10 mouse cellular contexts compared by ENCODE assay signal in genomic region chr17:87367640-87368039, GRCm38 (mm10). TPM values are rescaled to one million over a fixed set of nuclear protein-coding genes. Genes with fewer than 3 reads are reported as not detected.
A peak's percentile ranks its signal among the peaks of the same experiment; 100 is the strongest.
DNase-seq lines count a peak whose midpoint lies in the region; ATAC-seq and TF ChIP-seq lines count a peak whose summit lies in the region.
"Had no signal": no experiment of that assay in that cellular context is flagged by ENCODE, and none has a peak within 500 bp of the region (broad histone marks: within the 10 kb centered on the region; RNA-seq: fewer than 3 reads in every experiment).

No protein-coding gene starts in this region.

- ATAC-seq in liver, embryonic 11.5 days (replicated peaks; ENCODE audit: low FRiP score): no peak
- ATAC-seq in liver, postnatal 0 days: no peak
- peak; percentile 28 for ATAC-seq in midbrain, postnatal 0 days (ENCODE audit: low FRiP score)

- H3K36me3 ChIP-seq in liver, embryonic 11.5 days (ENCODE audit: control insufficient read depth, insufficient read depth, low read length): no peaks in the 10 kb centered on the region
- peaks cover 12% of the 10 kb centered on the region for H3K36me3 ChIP-seq in liver, postnatal 0 days (replicated peaks; ENCODE audit: insufficient read depth, low read length)
- H3K36me3 ChIP-seq in midbrain, postnatal 0 days (ENCODE audit: insufficient read depth, low read length): no peaks in the 10 kb centered on the region

- no peak overlapping the region for H3K9ac ChIP-seq in liver, embryonic 11.5 days (ENCODE audit: low read depth, low read length)
- no peak overlapping the region for H3K9ac ChIP-seq in liver, postnatal 0 days (replicated peaks)
- no peak overlapping the region for H3K9ac ChIP-seq in midbrain, postnatal 0 days (replicated peaks; ENCODE audit: low read length, poor library complexity, severe bottlenecking)

- H3K27me3 ChIP-seq in liver, embryonic 11.5 days (replicated peaks; ENCODE audit: control insufficient read depth, insufficient read depth, low read length): no peaks in the 10 kb centered on the region
- no peaks in the 10 kb centered on the region for H3K27me3 ChIP-seq in liver, postnatal 0 days (ENCODE audit: insufficient read depth, low read length)
- no peaks in the 10 kb centered on the region for H3K27me3 ChIP-seq in midbrain, postnatal 0 days (ENCODE audit: insufficient read depth, low read length)

- peaks cover 32% of the 10 kb centered on the region for H3K4me1 ChIP-seq in liver, embryonic 11.5 days (replicated peaks; ENCODE audit: control insufficient read depth, insufficient read depth, low read length)
- peaks cover 19% of the 10 kb centered on the region for H3K4me1 ChIP-seq in liver, postnatal 0 days (ENCODE audit: insufficient read depth)
- H3K4me1 ChIP-seq in midbrain, postnatal 0 days (ENCODE audit: insufficient read depth, low read length): peaks cover 18% of the 10 kb centered on the region

- H3K27ac ChIP-seq in liver, embryonic 11.5 days (ENCODE audit: low read depth, low read length): 0 out of 2 replicates have a peak overlapping the region, but pooled peaks have one; percentile 8
- no peak overlapping the region for H3K27ac ChIP-seq in liver, postnatal 0 days (ENCODE audit: low read depth)
- H3K27ac ChIP-seq in midbrain, postnatal 0 days (ENCODE audit: low read depth, low read length): no peak overlapping the region
- H3K27ac ChIP-seq: macrophage had no signal

- no peak overlapping the region for H3K4me2 ChIP-seq in liver, embryonic 11.5 days
- H3K4me2 ChIP-seq in liver, postnatal 0 days (ENCODE audit: low read depth, low read length): no peak overlapping the region
- no peak overlapping the region for H3K4me2 ChIP-seq in midbrain, postnatal 0 days (ENCODE audit: low read depth, low read length, poor library complexity, severe bottlenecking)

- no peaks in the 10 kb centered on the region for H3K9me3 ChIP-seq in liver, embryonic 11.5 days (ENCODE audit: control insufficient read depth, low read length)
- H3K9me3 ChIP-seq in liver, postnatal 0 days (ENCODE audit: low read length): no peaks in the 10 kb centered on the region
- no peaks in the 10 kb centered on the region for H3K9me3 ChIP-seq in midbrain, postnatal 0 days (ENCODE audit: low read length)

- TF ChIP-seq CTCF in liver, postnatal 0 days (IDR thresholded peaks at IDR 0.05; ENCODE audit: low read depth): no peak
- TF ChIP-seq CTCF in brain, embryonic 14.5 days (IDR thresholded peaks at IDR 0.05; ENCODE audit: borderline replicate concordance, extremely low read depth, insufficient read depth, insufficient read length): no peak
- no peak for TF ChIP-seq CTCF in midbrain, postnatal 0 days (IDR thresholded peaks at IDR 0.05)

- TF ChIP-seq EP300 in liver, postnatal 0 days (IDR thresholded peaks at IDR 0.05; ENCODE audit: low read depth): no peak

- TF ChIP-seq POLR2A in brain, embryonic 14.5 days (IDR thresholded peaks at IDR 0.05; ENCODE audit: borderline replicate concordance, extremely low read depth, insufficient read depth, insufficient read length, poor library complexity, severe bottlenecking): no peak

- no peak overlapping the region for H3K4me3 ChIP-seq in liver, embryonic 11.5 days (ENCODE audit: low read depth, low read length)
- no peak overlapping the region for H3K4me3 ChIP-seq in liver, postnatal 0 days (ENCODE audit: low read depth, low read length)
- no peak overlapping the region for H3K4me3 ChIP-seq in midbrain, postnatal 0 days (ENCODE audit: low read depth, low read length)

- no peak for DNase-seq in liver, embryonic 11.5 days (ENCODE audit: low spot score)
- DNase-seq in liver, postnatal 0 days: no peak
- peak; percentile 77 for DNase-seq in brain, embryonic 14.5 days (ENCODE audit: low read depth)
- peak; percentile 89 for DNase-seq in gastrocnemius, postnatal 25 days
- peak; percentile 61 for DNase-seq in kidney, postnatal 10 days
- DNase-seq in midbrain, postnatal 0 days (ENCODE audit: low spot score): peak; percentile 83
- DNase-seq in thymus, postnatal 36 days: no peak
- DNase-seq in urinary bladder, postnatal 25 days (ENCODE audit: low spot score): no peak

- WGBS in liver, embryonic 11.5 days: 56% methylated on average over 3 of the region's 3 CpGs
- 73% methylated on average over 3 of the region's 3 CpGs for WGBS in liver, postnatal 0 days (ENCODE audit: insufficient replicate concordance)
- 47% methylated on average over 3 of the region's 3 CpGs for WGBS in midbrain, postnatal 0 days

RNA-seq across cellular contexts. Expression of gene Stpg4, which starts 59.9 kb away (rescaled TPM):
- not detected in 2 replicates for polyA plus RNA-seq in liver, embryonic 11.5 days (2014; fragmentation: Nextera tagmentation; extraction: Ambion mirVana)
- not detected in 2 replicates for polyA plus RNA-seq in liver, postnatal 0 days (2015; fragmentation: Nextera tagmentation; extraction: Ambion mirVana)
- polyA plus RNA-seq in brain, embryonic 14.5 days (2012; rRNA removed): 0.16 TPM in 1 of 2 replicates, not detected in the other
- total RNA-seq in gastrocnemius, postnatal 25 days (2021): not detected
- total RNA-seq in midbrain, postnatal 0 days (2014; rRNA removed): not detected in 2 replicates
- polyA plus RNA-seq in midbrain, postnatal 0 days (2015; fragmentation: Nextera tagmentation; extraction: Ambion mirVana): 0.27 and 0.28 TPM in 2 replicates
- polyA plus RNA-seq: frontal cortex, adult 2 months; macrophage had no signal

Comparison
In these comparisons a context has a peak if more than half of its experiments do, and no peak if none do; other contexts are left out.
1. DNase-seq: peak in brain, embryonic 14.5 days (single experiment), gastrocnemius, postnatal 25 days (single experiment), kidney, postnatal 10 days (single experiment) and midbrain, postnatal 0 days (single experiment); none in liver, embryonic 11.5 days (single experiment), liver, postnatal 0 days (single experiment), thymus, postnatal 36 days (0 of 2) and urinary bladder, postnatal 25 days (single experiment).